Mouse (Mus musculus): Measurements from ENCODE around the gene Ppm1l. TPM values are rescaled to one million over a fixed set of nuclear protein-coding genes. Genes with fewer than 3 reads are reported as not detected.

Gene Ppm1l
- total RNA-seq, 2 experiments from 2014 or later = 23.6 to 24.2 TPM

DNA sequence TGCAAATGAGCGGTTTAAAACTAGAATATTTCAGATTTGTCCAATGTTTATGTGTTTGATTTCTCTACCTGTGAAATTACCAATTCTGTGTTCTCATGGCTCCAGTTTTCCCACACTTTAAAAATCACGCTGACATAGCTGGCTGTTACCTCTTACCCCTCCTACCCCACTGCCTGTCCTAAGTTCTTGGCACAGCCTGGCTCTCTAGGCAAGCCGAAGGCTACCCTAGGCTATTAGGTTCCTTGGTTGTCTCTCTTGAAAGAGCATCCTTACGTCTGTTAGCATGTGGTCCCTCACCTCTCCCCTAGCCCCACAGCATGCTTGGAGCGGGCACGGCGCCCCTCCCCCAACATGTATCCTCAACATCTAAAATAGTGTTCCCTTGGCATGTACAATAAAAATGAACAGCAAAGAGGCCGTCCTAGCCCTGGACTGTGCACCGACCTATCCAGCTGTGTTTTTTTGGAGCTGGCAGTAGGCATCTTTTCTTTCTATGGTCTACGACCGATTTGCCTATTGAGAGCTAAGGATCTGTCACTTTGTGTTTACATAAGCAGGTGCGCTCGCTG lies 167.4 kb downstream of the Ppm1l start:
- intact Hi-C loops (cut with DNase I) = loop anchor here (5.0 to 10.0 kb wide), 4 partner anchors 92 to 421 kb away; no protein-coding TSS in a partner anchor

DNA sequence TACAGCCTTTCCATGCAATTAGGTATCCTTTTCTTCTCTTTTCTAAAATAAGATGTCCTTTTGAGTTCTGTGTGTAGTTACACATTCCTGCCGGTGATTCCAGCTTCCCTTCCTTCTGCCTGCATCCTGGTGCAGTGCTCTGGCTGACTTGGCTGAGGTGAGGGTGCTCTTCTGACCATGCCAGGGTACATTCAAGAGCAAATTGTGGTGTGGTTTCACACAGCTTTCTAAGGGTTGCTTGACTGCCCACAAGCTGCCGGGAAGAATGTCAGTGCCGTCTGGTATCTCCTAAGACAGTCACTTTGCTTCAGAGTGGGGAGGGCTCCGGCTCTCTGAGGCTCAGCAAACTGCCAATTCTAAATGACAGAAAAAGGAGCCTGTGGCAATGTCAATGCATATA lies 167.9 kb downstream of the Ppm1l start:
- DNase-seq = no peak
- intact Hi-C loops (cut with DNase I) = loop anchor here (5.0 to 10.0 kb wide), 4 partner anchors 92 to 420 kb away; no protein-coding TSS in a partner anchor

More for the DNA sequence above, 167.4 kb downstream of the Ppm1l start:
- DNase-seq = no peak

DNA sequence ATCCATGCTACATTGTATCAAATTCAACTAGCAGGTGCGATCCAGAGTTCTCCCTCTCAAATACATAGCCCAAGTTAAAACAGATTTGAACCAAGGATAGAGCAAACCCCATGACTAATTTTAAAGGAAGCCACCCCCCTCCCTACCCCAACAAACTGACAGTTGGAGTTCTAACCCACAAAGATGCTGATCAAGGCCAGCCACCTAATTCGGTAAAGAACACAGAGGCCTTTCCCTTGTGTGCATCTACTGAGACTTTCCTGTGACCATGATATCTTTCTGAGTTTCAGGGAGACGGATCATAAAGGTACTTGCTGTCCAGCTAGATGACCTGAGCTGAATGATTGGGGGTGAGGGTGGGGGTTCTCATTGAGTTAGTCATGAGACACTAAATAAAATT lies 168.7 kb downstream of the Ppm1l start:
- intact Hi-C loops (cut with DNase I) = loop anchor here (10.0 kb wide), 1 partner anchor 419 kb away; no protein-coding TSS in a partner anchor
- DNase-seq = no peak

DNA sequence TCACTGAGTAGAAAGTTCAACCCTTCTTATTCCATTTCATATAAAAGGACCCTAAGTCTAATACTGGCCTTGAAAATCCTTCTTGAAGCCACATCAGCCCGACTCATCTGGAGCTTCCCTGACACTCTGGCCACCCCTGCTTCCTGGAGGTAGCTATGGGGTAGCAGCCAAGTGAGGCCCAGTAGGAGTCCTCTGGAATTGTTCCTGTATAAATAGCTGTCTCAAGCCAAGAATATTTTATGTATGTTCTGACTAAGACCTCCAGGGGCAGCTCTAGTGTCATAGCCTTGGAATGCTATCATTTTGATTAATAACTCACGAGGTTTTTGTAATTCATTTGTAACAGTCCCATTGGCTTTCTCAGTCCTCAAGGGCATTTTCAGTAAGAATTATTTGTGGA lies 169.1 kb downstream of the Ppm1l start:
- no peak for DNase-seq
- intact Hi-C loops (cut with DNase I) = loop anchor here (10.0 kb wide), 1 partner anchor 419 kb away; no protein-coding TSS in a partner anchor

DNA sequence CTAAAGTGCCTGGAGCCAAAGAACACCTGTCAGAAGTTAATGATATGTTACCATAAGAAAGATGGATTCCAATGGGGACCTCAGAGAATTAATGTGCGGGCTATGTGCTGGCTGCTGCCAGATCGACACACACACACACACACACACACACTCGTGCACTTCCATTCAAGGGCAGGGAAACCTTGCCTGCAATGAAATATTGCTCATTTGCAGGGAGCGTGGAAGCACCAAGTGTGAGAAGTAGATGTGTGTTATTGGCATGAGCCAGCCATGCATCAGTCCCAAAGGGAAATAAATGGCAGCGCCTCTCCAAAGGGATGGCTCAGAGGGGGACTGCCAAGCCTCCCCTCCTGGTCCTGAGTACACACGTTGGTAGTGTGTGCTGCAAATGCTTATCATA lies 170.8 kb downstream of the Ppm1l start:
- DNase-seq = no peak
- intact Hi-C loops (cut with DNase I) = loop anchor here (10.0 kb wide), 1 partner anchor 417 kb away; no protein-coding TSS in a partner anchor

DNA sequence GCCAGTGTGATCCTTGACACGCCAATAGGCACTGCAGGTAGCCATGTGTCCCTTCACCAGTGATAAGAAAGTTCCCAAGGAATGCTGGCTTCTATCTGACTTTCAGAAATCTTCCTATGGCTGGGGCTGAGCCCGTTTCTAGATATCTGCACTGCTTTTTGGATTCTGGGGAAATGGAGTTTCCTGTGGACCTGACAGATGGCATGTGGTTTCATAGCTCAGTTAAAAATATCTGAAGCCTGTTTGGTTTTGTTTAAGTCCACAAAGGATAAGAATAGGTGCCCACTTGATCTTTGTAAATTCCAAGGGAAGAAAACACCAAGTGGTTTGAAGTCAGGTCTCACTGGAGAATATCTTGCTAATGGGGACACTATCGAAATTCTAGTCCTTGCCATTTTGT lies 173.0 kb downstream of the Ppm1l start:
- no peak for DNase-seq
- intact Hi-C loops (cut with DNase I) = loop anchor here (10.0 kb wide), 1 partner anchor 415 kb away; no protein-coding TSS in a partner anchor

DNA sequence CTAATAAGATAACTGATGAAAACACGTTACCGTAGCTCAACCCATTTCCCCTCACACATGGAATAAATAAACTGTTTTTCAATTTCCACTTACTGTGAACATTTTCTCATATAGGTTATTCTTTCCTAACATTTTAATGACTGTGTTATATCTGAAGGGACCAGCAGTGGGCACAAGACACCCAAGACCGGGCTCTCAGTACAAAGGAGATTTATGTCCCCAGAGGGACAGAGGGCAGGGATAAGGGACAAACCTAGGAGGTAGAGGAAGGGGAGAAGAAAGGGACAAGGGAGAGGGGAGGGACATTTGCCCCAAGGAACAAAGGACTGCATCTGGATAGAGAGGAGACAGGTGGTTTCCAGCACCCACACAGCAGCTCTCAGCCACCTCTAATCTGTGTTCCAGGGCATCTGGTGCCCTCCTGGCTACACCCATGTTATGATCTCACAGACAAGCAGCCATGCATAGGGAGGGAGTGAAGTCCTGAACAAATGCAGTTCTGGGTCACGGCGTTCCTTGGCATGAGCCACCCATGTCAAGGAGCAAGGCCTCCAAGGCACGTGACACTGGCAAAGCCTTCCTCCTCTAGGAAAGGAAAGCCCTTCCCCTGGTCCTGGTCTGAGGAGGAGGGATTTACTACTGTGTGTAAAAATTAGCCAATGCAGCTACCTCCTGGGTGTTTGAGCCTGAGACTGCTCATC lies 174.5 kb downstream of the Ppm1l start:
- no peak for DNase-seq
- intact Hi-C loops (cut with DNase I) = no loop called here

DNA sequence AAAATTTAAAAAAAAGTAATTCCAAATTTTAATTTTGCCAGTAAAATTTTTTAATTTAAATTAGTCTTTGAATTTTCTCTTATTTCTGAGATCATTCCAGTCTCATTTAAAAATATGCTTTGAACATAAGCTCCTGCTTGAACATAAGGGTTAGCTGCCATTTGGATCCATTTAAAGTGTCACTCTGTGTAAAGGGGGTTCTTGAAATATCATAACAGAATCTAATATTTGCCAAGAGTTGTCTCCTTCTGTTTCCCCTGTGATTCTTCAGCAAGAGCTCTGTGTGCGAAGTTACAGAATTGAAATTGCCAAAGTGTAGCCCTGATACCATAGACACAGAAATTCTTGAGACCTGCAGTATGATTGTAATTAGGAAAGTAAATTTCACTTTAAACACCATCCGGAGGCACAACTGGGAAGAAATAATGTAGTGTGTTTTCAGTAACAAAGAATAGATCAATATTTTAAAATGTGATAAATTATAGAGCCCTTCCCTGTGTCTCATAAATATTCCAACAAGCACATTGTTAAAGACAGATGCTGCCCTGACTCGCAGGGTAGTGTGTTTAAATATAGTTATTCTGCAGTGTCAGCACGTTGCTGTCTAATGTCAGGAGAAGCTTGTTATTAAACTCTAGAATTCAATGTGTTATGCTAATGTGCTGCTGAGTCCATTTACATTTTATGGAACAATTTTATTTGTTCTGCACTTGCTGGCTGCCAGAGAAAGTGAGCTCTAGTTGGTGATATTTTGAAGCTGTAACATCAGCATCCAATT lies 177.8 kb downstream of the Ppm1l start:
- intact Hi-C loops (cut with DNase I) = no loop called here
- DNase-seq = no peak

DNA sequence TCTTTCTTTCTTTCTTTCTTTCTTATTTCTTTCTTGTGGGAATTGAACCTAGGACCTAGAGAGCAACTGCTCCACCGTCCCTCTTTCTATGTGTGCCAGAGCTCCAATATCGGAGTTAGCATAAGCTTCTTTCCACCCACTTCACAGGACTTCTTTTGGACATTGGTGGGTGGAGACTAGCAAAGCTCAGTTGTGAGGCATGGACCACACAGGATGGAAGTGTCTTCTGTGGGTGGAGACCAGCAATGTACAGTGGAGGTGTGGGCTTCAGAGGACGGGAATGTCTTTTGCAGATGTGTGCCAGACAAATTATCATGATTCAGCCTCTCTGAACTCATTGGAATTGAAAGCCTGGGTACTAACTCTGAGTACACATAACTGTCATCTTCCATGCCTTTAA lies 180.5 kb downstream of the Ppm1l start:
- intact Hi-C loops (cut with DNase I) = no loop called here
- no peak for DNase-seq

DNA sequence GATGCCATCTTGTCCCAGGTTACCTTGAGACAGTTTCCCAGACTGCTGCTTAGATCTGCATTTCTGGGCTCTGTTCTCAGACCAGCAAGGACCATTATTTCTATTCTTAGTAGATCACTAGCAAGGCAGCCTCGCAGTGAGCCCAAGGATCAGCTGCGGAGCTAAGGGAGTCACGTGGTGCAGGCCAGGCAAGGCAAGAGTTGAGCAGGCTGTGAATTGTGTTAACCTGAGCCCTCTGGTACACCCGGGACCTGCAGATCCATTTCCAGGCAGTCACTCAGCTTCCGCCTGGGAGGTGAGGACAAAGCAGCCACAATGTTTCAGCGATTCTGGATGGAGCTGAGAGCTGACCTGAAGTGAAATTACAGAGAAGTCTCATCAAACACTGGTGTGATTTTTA lies 185.3 kb downstream of the Ppm1l start:
- DNase-seq = no peak
- intact Hi-C loops (cut with DNase I) = no loop called here

DNA sequence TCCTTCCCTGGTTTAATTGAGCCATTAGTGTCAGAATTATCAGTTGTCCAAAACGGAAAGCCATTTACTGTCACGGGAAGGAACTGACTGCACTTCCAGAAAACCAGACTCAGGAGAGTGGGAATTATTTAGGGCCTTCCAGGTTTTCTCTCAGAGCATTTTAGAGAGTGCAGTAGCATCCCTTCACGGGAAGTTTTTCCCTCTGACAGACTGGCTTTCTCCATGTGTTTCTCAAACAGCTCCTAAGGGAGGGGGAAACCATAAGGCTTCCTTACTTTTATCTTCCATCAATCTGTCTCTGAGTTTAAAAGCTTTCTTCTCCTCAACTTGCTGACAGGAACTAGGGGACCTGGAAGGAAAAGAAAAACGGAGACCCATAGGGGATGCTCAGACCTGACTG lies 185.9 kb downstream of the Ppm1l start:
- no peak for DNase-seq
- intact Hi-C loops (cut with DNase I) = no loop called here

DNA sequence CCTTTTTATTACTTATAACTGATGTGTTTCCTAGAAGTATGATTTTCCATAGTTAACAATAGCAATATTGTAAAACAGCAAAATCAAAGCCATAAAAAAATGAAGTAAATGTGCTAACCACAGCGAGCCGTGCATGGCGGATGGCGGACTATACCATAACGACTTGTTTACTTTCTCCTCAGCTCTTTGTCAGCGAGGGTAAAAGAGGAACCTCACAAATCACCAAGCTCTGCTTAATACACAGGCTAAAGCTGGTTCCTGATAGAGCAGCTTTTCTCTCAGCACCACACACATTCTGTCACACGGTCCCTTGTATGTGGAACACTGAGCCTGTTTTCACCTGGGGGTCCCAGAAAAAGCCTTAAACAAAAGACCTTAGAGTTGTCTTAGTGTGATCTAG lies 188.4 kb downstream of the Ppm1l start:
- DNase-seq = no peak
- intact Hi-C loops (cut with DNase I) = no loop called here

DNA sequence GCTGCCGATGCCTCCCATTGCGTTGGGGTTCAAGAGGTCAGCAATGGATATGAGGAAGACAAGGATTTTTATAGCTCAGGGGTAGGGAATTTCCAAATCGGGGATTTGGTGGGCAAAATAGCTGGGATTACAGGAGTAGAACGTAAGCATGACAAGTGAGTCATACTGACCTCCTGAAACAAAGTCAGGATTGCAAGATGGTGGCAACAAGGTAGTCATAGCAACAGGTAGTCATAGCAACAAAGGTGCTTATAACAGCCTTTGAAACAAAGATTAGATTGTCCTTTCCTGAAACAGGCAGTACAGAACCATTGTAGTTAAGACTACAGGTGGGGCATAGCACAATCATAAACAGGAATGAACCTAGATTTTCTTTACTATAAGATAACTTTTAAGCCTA lies 189.7 kb downstream of the Ppm1l start:
- DNase-seq = no peak
- intact Hi-C loops (cut with DNase I) = no loop called here

DNA sequence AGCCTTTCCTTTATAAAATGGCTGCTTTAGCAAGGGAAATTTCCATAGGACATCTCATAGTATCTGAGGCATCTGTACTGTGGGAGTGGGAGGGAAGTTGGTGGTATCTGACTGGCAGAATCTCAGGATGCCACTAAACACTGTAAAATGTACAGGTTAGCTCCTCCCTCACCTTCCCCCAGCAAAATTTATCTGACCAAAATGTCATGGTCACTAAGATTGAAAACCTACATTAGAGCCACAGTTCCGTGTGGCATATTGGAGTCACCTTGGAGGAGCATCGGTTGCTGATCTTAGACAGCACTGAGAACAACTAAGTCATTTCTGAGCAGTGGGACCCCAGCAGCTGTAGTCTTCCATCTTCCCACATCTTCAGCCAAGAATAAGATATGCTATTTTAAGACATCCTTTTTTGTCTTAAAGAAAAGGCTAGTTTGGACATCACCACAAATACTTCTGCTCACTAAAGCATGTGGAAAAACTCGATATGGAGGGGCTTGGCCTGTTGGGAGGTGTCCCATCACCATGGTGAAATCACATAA lies 192.8 kb downstream of the Ppm1l start:
- no peak for DNase-seq
- intact Hi-C loops (cut with DNase I) = no loop called here

DNA sequence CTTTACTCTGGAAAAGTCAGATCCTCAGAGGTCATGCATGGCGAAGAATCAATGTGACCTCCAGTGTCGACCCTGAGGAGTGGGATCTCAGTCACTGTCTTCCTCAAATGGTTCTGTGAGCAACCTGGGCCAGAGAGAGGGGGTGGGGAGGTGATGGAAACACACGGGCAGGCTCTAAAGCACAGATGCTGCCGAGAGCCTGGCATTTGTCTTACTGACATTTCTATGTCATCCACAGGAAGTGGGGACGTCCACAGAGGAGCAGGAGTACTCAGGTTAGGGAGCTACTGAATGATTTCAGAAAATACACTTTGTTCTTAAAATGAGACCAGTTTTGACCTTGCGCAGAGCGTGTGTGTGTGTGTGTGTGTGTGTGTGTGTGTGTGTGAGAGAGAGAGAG lies 195.2 kb downstream of the Ppm1l start:
- no peak for DNase-seq
- intact Hi-C loops (cut with DNase I) = no loop called here

DNA sequence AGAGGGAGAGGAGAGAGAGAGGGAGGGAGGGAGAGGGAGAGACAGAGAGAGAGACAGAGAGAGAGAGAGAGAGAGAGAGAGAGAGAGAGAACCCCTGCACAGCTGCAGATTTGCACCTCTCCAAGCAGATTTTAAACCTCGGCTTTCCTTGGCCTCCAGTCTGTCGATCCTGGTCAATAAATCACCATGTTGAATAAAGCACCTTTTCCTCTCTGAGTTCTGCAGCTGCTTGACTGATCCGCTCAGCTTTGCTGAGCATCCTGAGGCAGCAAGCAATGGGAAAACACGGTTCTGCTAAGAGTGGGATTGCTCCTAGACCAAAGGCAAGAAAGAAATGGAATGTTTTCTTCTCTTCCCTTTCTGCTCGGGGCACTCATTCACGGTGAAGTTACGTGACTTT lies 195.7 kb downstream of the Ppm1l start:
- intact Hi-C loops (cut with DNase I) = no loop called here
- no peak for DNase-seq

DNA sequence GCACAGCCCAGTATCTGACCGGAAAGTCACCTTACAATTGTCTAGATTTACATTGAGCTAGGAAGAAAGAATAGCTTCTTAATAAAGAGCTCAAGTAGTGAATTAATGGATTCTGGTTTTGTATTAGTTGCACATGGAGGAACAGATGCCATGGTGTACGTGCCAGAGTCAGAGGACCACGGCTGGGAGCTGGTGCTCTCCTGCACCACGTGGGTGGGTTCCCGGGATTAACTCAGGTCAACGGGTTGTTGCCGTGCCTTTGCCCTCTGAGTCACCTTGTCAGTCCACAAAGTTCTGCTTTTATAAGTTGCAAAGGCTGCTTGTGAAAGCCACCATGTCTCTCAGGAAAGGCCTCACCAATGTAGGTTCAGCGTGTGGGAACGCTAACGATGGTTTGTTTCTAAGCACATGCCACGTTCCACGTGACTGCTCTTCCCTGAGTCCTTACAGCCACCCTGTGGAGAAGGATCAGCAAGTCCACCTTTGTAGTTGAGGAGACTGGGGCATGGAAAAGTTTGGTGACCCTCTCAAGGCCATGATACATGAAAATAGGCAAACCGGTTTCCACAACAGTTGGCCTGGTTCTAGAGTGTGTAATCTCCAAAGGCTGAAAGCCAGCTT lies 199.2 kb downstream of the Ppm1l start:
- intact Hi-C loops (cut with DNase I) = no loop called here
- DNase-seq = no peak

DNA sequence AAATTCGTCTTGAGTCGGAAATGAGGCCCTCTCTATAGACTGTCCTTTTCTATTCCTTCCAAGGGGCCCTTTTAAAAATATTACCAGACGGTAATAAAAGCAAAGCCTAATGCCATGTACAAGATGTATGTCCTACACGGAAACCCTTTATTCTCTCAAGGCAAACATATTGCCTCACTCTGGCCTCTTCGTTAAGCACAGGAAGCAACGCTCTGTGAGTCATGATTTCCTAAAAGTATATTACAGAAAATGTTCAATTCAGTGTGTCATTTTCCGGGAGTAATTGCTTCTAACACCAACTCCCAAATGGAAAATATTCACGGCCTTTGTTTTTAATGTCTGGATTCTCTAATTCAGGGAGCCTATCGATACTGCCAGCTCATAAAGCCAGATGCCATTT lies 202.5 kb downstream of the Ppm1l start:
- no peak for DNase-seq
- intact Hi-C loops (cut with DNase I) = no loop called here

DNA sequence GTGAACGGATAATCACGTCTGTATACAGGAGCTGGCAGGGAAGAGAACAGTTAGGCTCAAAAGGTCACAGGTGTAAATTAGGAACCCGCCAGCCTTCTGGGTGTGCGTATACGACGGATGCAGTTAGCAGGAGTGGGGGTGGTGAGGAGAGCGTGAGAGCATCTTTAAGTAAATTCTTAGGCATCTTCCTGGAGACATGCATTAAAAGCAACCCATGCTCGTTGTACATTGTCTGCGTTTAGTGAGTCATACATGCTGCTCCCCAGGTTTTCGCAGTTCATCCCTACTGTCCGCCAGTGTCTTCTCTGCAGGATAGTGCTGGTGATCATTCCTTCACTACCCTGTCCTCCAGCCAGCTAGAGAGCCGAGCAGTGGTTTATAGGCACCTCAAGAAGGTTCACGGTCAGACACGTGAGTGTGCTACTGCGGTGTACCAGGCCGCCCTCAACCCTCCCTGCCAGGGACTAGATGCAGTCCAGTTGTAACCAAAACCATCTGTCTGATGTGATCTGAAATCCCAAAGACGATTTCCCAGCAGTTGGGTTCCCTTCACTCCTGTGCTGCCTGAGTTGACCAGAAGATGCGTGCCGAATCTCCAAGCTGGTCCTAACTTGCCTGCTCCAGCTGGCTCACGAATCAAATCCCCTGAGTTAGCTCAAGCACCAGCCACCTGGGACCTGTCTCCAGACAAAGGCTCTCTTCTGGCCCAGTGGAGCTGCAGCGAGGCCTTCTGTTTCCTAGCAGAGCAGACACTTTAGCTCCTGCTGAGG lies 203.3 kb downstream of the Ppm1l start:
- no peak for DNase-seq
- intact Hi-C loops (cut with DNase I) = no loop called here

DNA sequence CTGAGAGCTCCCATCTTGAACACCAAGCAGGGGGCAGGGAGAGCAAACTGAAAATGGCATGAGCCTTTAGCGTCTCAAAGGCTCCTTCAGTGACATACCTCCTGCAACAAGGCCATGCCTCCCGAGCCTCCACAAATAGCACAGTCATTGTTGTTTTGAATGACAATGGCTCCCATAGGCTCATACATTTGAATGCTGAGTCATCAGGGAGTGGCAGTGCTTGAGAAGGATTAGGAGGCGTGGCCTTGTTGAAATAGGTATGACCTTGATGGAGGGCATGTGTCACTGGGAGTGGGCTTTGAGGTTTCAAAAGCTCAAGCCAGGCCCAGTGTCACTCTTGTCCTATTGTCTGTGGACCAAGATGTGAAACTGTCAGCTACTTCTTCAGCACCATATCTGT lies 205.6 kb downstream of the Ppm1l start:
- no peak for DNase-seq
- intact Hi-C loops (cut with DNase I) = no loop called here
